Mouse (Mus musculus) hindbrain, embryonic 13.5 days (tissue): ENCODE measurements around the gene Foxo3. TPM values are rescaled to one million over a fixed set of nuclear protein-coding genes. Genes with fewer than 3 reads are reported as not detected.

Source experiments
- ATAC-seq: fragments of 200-750 bp; cut with Nextera tagmentation; 2 replicates; pipeline ENCODE4 v1.8.0; 2017; ENCODE audit warnings: moderate TSS enrichment; ENCODE audit not compliant: low FRiP score
- H3K27ac ChIP-seq: fragments of 300-500 bp; sonication (generic); 2 replicates; pipeline ENCODE4 v1.5.1; 2015; ENCODE audit warnings: inconsistent platforms, mild to moderate bottlenecking, moderate library complexity
- H3K27me3 ChIP-seq: fragments of 300-500 bp; sonication (generic); 2 replicates; pipeline ENCODE4 v1.6.1; 2015; ENCODE audit warnings: mild to moderate bottlenecking, inconsistent platforms
- H3K36me3 ChIP-seq: fragments of 300-500 bp; sonication (generic); 2 replicates; pipeline ENCODE4 v1.6.1; 2015; ENCODE audit warnings: mild to moderate bottlenecking, inconsistent platforms
- H3K4me1 ChIP-seq: fragments of 300-500 bp; sonication (generic); replicated peaks from 2 replicates; pipeline ENCODE4 v1.6.1; 2015; ENCODE audit warnings: inconsistent platforms
- H3K4me2 ChIP-seq: fragments of 300-500 bp; sonication (generic); 2 replicates; pipeline ENCODE4 v1.6.1; 2015; ENCODE audit warnings: inconsistent platforms, mild to moderate bottlenecking, moderate library complexity
- H3K4me3 ChIP-seq: fragments of 300-500 bp; sonication (generic); 2 replicates; pipeline ENCODE4 v1.5.1; 2015; ENCODE audit warnings: mild to moderate bottlenecking, inconsistent platforms
- H3K9ac ChIP-seq: fragments of 300-500 bp; sonication (generic); 2 replicates; pipeline ENCODE4 v1.6.1; 2015; ENCODE audit warnings: mild to moderate bottlenecking, inconsistent platforms
- H3K9me3 ChIP-seq: fragments of 300-500 bp; sonication (generic); 2 replicates; pipeline ENCODE4 v1.6.1; 2016; ENCODE audit warnings: inconsistent platforms
- WGBS: fragments of 180-500 bp; shearing (Covaris S2); methylation state at CpG from one replicate; pipeline ENCODE4 v1.1.7; 2015; 5-methylcytosine and 5-hydroxymethylcytosine counted together
- polyA plus RNA-seq: library from polyadenylated mRNA; unstranded; fragments of >200 nt; fragmentation: Nextera tagmentation; extraction: Ambion mirVana; gene quantifications from 2 replicates; pipeline ENCODE4 v1.2.1, GENCODE M21; 2015

The Foxo3 gene
- polyA plus RNA-seq, 1 experiment from 2014 or later, result 3.9 TPM

DNA sequence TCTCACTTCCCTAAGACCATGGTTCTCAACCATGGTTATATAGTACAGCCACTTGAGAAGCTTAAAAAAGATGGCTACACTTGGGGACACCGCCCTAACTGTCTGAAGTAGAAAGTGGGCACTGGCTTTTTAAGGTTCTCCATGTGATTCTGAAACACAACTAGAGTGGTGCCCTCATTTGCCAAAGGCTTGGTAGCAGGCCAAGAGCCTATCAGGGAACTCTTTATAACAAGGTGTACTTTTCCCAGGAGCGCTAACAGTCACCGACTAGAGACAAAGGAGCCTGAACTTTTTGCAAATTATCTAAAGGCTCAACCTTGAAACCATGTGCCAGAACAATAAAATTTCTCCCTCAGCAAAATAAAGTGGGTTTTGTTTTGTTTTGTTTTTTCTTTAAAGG is 14.5 kb downstream of the Foxo3 start:
- no peaks in the 10 kb centered on the region for H3K4me1 ChIP-seq
- no peak for ATAC-seq
- no peak overlapping the region for H3K4me3 ChIP-seq
- H3K4me2 ChIP-seq, result no peak overlapping the region
- 91% methylated on average over 3 of the region's 3 CpGs for WGBS
- no peak overlapping the region for H3K27ac ChIP-seq
- H3K9me3 ChIP-seq, result no peaks in the 10 kb centered on the region
- H3K36me3 ChIP-seq, result peaks cover 16% of the 10 kb centered on the region
- H3K27me3 ChIP-seq, result no peaks in the 10 kb centered on the region
- no peak overlapping the region for H3K9ac ChIP-seq

DNA sequence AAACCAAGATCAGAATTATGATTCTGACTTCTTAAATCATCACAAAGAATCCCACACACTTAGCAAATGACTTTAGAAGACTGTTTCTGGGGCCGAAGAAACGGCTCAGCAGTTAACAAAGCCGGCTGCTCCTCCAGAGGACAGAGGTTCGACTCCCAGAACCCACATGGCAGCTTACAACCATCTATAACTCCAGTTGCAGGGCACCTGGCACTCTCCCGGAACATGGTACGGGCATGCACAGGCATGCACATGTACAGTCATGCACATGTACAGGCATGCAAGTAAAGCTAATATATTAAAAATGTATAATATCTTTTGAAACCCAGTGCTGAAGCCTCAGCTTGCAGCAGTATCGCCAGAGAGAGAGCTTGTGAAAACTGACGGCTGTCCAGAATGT is 15.5 kb downstream of the Foxo3 start:
- no peak for ATAC-seq
- H3K4me3 ChIP-seq, result no peak overlapping the region
- no peaks in the 10 kb centered on the region for H3K9me3 ChIP-seq
- H3K4me2 ChIP-seq, result no peak overlapping the region
- no peaks in the 10 kb centered on the region for H3K27me3 ChIP-seq
- no peaks in the 10 kb centered on the region for H3K4me1 ChIP-seq
- 92% methylated on average over 8 of the region's 8 CpGs for WGBS
- peaks cover 7% of the 10 kb centered on the region for H3K36me3 ChIP-seq
- H3K27ac ChIP-seq, result no peak overlapping the region
- no peak overlapping the region for H3K9ac ChIP-seq

DNA sequence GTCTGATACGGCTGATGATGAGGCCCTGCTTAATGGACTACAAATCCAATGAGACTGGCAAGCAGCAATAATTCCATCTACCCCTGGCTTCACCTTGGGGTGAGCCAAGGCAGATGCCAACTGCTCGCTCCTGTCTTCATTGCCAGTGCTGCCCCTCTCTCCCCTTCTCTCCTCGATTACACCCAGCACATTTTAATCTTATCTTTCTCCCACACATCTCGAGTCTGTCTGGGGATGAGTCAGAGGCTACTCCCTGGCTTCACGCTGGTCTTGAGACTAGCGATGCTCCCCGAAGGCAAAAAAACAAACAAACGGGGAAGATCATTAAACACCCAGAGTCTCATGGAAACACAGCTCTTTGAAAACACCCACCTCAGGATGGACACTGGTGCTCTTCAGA is 16.0 kb downstream of the Foxo3 start:
- H3K4me1 ChIP-seq, result no peaks in the 10 kb centered on the region
- no peaks in the 10 kb centered on the region for H3K27me3 ChIP-seq
- no peak overlapping the region for H3K9ac ChIP-seq
- H3K4me2 ChIP-seq, result no peak overlapping the region
- H3K36me3 ChIP-seq, result peaks cover under 1% of the 10 kb centered on the region
- ATAC-seq, result no peak
- H3K4me3 ChIP-seq, result no peak overlapping the region
- H3K27ac ChIP-seq, result no peak overlapping the region
- H3K9me3 ChIP-seq, result no peaks in the 10 kb centered on the region
- WGBS, result 80% methylated on average over 8 of the region's 8 CpGs

DNA sequence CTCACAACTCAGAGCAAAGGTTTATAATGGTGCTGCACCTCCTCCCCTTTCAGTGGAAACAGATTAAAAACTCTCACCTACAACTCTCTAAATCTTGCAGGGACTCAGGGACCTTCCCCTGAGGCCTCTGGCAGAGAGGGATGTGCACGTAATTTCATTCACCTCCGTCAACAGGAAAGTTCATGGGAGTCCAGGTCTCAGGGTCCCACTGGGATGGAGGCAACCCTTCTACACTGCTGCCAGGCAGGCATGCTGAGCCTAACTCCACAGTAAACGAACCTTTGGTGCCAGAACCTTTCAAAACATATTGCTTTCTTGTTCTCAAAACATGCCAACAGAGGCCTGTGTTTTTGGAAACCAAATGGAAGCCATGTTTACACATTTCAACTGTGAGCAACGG is 17.0 kb downstream of the Foxo3 start:
- H3K9me3 ChIP-seq, result no peaks in the 10 kb centered on the region
- H3K4me2 ChIP-seq, result no peak overlapping the region
- H3K4me3 ChIP-seq, result no peak overlapping the region
- H3K9ac ChIP-seq, result no peak overlapping the region
- no peak for ATAC-seq
- H3K36me3 ChIP-seq, result no peaks in the 10 kb centered on the region
- no peaks in the 10 kb centered on the region for H3K27me3 ChIP-seq
- 81% methylated on average over 4 of the region's 4 CpGs for WGBS
- no peak overlapping the region for H3K27ac ChIP-seq
- no peaks in the 10 kb centered on the region for H3K4me1 ChIP-seq

DNA sequence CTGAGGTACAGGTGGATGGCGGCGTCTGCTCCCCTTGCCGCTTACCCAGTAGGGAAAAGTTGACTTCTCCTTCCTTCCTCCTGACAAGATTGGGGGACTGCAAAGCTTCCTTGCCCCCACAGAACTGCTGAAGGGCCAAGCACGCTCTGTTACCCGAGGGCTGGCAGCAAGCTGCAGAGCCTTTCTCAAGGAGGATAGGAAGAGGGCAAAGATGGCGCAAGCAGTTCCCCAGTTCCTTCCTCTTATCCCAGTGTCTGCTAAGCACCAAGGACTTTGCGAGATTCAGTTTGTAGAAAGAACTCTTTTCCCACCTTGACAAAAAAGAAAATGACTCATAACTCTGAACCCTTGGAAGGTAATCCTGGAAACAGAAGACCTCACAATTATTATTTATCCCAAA is 18.6 kb downstream of the Foxo3 start:
- H3K27ac ChIP-seq, result no peak overlapping the region
- WGBS, result 98% methylated on average over 7 of the region's 7 CpGs
- H3K9me3 ChIP-seq, result no peaks in the 10 kb centered on the region
- no peak for ATAC-seq
- H3K4me3 ChIP-seq, result no peak overlapping the region
- no peaks in the 10 kb centered on the region for H3K36me3 ChIP-seq
- H3K27me3 ChIP-seq, result no peaks in the 10 kb centered on the region
- no peak overlapping the region for H3K9ac ChIP-seq
- H3K4me2 ChIP-seq, result no peak overlapping the region
- no peaks in the 10 kb centered on the region for H3K4me1 ChIP-seq

DNA sequence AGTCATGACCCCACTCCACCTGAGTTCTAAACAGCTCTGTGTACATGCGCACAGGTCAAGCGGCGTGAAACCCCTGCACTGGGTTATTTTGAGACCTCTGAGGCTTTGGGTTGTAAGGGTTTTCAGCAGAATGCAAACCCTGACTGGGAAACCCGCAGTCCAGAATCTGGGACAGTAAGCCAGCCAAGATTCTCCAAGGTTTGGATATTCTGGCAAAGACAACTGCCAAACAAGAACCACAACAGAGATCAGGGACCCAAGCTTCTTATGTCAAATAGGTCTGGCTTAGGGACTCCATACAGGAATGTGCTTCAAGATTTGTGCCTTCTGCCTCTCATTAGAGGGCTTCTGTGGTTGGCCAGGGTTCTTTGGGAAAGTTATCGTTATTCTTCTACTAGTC is 21.8 kb downstream of the Foxo3 start:
- no peaks in the 10 kb centered on the region for H3K9me3 ChIP-seq
- no peak overlapping the region for H3K27ac ChIP-seq
- no peaks in the 10 kb centered on the region for H3K27me3 ChIP-seq
- WGBS, result 97% methylated on average over 5 of the region's 5 CpGs
- H3K4me2 ChIP-seq, result no peak overlapping the region
- ATAC-seq, result no peak
- H3K4me3 ChIP-seq, result no peak overlapping the region
- peaks cover 15% of the 10 kb centered on the region for H3K4me1 ChIP-seq
- H3K9ac ChIP-seq, result no peak overlapping the region
- H3K36me3 ChIP-seq, result no peaks in the 10 kb centered on the region

DNA sequence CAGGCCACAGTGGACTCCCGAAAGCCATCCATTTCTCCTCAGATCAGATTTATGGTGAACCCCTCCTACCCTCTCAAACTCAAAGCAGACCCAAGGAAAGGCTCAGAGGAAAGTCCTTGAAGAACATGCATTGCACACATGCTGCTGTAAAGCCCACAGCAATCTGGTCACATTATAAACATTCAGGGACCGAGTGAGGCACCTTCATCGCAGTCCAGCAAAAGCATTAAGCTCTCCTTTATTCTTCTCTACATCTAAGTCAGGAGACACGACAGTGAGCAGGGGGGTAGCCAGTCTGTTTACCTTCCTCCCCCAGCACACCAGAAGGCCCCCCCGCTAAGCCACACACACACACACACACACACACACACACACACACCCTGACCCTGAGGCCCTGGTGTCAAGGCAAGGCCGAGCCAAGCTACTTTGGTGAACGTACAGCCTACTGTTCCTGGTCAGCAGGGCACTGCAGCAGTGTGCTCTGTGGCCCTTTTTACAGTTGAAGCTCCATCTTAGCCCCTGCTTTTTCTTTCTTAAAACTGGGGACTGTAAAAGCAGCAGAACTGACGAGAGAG is 24.7 kb downstream of the Foxo3 start:
- H3K36me3 ChIP-seq, result no peaks in the 10 kb centered on the region
- no peak overlapping the region for H3K4me3 ChIP-seq
- H3K27ac ChIP-seq, result no peak overlapping the region
- WGBS, result 58% methylated on average over 8 of the region's 8 CpGs
- no peak for ATAC-seq
- peaks cover 25% of the 10 kb centered on the region for H3K4me1 ChIP-seq
- no peaks in the 10 kb centered on the region for H3K27me3 ChIP-seq
- no peaks in the 10 kb centered on the region for H3K9me3 ChIP-seq
- no peak overlapping the region for H3K9ac ChIP-seq
- no peak overlapping the region for H3K4me2 ChIP-seq

DNA sequence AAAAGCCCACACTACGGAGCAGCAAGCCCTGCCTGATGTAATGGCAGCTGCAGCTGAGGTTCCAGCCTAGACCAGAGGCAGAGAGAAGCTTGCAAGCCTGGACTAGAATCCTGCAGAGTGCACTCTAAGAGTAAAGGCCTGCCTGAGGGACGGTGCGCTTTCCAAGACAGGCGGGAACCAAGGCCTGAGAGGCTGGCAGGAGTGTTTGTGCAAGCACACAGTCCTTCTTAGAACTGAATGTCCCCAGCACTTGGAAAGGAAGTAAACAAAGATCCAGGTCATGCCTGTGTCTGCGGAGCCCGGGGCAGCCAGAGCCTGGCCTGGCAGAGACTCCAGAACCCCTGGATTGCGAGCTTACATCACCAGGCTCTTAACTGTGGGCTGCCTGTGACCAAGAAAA is 25.4 kb downstream of the Foxo3 start:
- no peak for ATAC-seq
- Histone ChIP-seq H3K4me3 (no peak overlapping the region), H3K4me2 (no peak overlapping the region), H3K27ac (peak overlapping the region; percentile 55), H3K9ac (no peak overlapping the region), H3K36me3 (no peaks in the 10 kb centered on the region), H3K27me3 (no peaks in the 10 kb centered on the region), H3K4me1 (peaks cover 25% of the 10 kb centered on the region), H3K9me3 (no peaks in the 10 kb centered on the region)
- WGBS, result 49% methylated on average over 7 of the region's 7 CpGs

DNA sequence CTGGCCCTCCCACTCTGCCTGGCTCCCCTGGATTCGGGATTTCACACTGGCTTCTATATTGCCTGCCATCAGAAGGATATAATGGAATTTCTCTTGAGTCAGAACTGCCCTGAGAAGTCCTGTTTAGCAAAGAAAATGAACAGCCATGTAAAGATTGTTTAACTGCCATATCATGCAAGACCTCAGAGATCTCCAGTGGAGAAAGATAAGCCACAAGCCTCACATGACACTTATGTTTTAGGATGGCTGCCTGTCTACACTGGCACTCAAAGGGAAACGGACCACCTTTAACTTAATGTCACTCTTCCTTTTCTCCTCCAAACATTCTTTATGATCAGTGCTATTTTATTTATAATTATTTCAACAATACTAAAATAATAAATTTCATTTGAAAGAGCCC is 26.6 kb downstream of the Foxo3 start:
- Histone ChIP-seq H3K4me3 (no peak overlapping the region), H3K27me3 (no peaks in the 10 kb centered on the region), H3K4me2 (no peak overlapping the region), H3K9me3 (no peaks in the 10 kb centered on the region), H3K4me1 (peaks cover 25% of the 10 kb centered on the region), H3K9ac (no peak overlapping the region), H3K27ac (no peak overlapping the region), H3K36me3 (no peaks in the 10 kb centered on the region)
- ATAC-seq, result no peak
- WGBS, result 79% methylated on average over 2 of the region's 2 CpGs

DNA sequence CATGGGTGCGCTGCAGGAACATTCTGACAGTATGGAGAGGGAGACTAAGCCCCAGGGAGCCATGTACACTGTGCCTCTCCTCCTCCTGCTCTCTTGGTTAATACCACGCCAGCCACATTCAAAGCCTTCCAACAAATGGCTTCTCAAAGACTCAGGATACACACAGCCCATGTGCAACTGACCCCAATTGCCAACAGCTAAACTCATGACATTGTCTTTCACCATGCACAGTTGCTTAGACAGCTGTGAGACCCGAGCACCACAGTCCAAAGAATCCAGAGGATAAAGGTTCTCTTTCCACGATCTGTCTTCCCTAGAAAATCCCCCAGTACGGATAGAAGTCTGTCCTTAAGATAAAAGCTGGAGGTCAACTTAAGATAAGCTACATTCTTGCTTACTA is 27.9 kb downstream of the Foxo3 start:
- no peaks in the 10 kb centered on the region for H3K36me3 ChIP-seq
- H3K4me2 ChIP-seq, result no peak overlapping the region
- no peak overlapping the region for H3K4me3 ChIP-seq
- H3K9me3 ChIP-seq, result no peaks in the 10 kb centered on the region
- no peak for ATAC-seq
- H3K4me1 ChIP-seq, result peaks cover 25% of the 10 kb centered on the region
- H3K9ac ChIP-seq, result no peak overlapping the region
- WGBS, result 85% methylated on average over 5 of the region's 5 CpGs
- H3K27me3 ChIP-seq, result no peaks in the 10 kb centered on the region
- no peak overlapping the region for H3K27ac ChIP-seq

DNA sequence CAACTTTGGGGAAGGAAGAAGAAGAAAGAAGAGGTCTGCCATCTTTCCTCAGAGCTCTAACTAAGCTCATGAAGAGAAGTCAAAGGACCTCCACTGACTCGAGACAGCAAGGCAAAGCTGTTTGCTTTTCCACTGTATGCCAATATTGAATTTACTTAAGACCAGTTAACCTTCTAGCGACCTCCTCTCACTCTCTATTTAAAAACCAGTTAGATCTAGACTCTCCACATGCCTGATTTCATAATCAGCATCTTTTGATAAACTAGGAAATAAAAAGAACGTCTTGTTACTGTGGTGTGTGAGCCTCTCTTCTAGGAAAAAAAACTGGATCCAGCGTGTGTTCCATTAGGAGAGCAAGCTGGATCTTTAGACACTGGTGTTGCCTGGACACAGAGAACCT is 28.4 kb downstream of the Foxo3 start:
- H3K27ac ChIP-seq, result no peak overlapping the region
- H3K9ac ChIP-seq, result no peak overlapping the region
- no peaks in the 10 kb centered on the region for H3K9me3 ChIP-seq
- no peaks in the 10 kb centered on the region for H3K27me3 ChIP-seq
- no peak for ATAC-seq
- no peak overlapping the region for H3K4me3 ChIP-seq
- 64% methylated on average over 4 of the region's 4 CpGs for WGBS
- H3K4me2 ChIP-seq, result no peak overlapping the region
- H3K36me3 ChIP-seq, result no peaks in the 10 kb centered on the region
- H3K4me1 ChIP-seq, result peaks cover 25% of the 10 kb centered on the region

DNA sequence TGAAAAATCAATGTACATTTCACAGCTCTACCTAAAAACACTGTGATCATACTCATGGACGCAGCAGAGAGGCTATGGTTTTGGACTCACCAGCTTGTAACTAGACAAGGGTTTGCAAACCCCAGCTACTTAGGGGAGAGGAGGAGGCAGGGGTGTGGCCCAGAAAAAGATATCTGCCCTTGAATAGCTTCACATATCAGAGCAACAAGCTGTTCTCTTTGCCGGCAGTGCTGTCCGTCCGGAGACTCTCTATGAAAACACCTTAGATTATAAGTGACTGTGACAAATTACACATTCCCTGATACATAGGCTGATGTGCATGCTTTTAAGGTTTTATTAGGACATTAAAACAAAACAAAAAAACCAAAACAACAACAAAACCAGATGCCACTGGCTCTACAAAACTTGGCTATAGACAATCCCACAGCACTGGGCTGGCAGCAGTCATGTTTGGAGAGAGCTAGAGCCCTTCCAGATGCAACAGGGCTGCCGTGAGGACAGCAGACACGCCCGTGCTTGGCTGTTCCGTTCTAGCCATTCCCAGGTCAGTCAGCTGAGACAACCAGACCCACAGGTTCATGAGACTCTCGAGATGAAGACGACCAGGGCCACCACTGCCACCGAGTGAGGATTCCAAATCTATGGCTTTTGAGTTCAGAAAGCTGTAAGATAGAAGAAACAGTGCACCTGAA is 29.3 kb downstream of the Foxo3 start:
- Histone ChIP-seq H3K4me1 (peaks cover 25% of the 10 kb centered on the region), H3K36me3 (no peaks in the 10 kb centered on the region), H3K4me2 (no peak overlapping the region), H3K4me3 (no peak overlapping the region), H3K9ac (no peak overlapping the region), H3K9me3 (no peaks in the 10 kb centered on the region), H3K27ac (no peak overlapping the region), H3K27me3 (no peaks in the 10 kb centered on the region)
- 77% methylated on average over 11 of the region's 11 CpGs for WGBS
- no peak for ATAC-seq

DNA sequence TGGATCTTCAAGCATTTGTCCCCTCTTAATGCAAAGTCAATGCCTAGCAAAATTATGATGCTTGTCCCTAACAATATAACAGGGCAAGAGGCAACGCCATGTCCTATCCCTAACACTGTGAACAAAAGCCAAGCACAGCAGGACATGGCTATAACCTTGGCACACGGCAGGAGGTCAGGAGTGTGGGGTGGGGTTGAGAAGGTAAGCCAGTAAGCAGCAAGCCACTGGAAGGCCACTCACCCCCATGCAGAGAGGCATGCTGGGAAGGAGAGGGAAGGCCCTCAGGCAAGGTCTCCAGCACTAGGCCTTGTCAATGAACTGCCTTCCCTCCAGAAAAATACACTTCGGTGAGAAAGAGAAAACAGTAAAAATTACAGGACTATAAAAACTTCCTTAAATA is 30.1 kb downstream of the Foxo3 start:
- H3K9me3 ChIP-seq, result no peaks in the 10 kb centered on the region
- no peak overlapping the region for H3K4me2 ChIP-seq
- no peak for ATAC-seq
- no peaks in the 10 kb centered on the region for H3K36me3 ChIP-seq
- peaks cover 19% of the 10 kb centered on the region for H3K4me1 ChIP-seq
- H3K9ac ChIP-seq, result no peak overlapping the region
- H3K27me3 ChIP-seq, result no peaks in the 10 kb centered on the region
- H3K4me3 ChIP-seq, result no peak overlapping the region
- H3K27ac ChIP-seq, result no peak overlapping the region
- WGBS, result 72% methylated on average over 3 of the region's 3 CpGs
